Mouse (Mus musculus): Measurements from ENCODE around the gene Cyp1a1. TPM values are rescaled to one million over a fixed set of nuclear protein-coding genes. Genes with fewer than 3 reads are reported as not detected.

The Cyp1a1 gene
- polyA plus RNA-seq, 1 experiment from 2014 or later: 0.22 TPM

- Histone ChIP-seq H3K9me3 (replicated peaks) (no peaks in the 10 kb centered on the region), H3K4me2 (no peak overlapping the region), H3K4me1 (replicated peaks) (peaks cover 11% of the 10 kb centered on the region), H3K9ac (no peak overlapping the region), H3K4me3 (replicated peaks) (no peak overlapping the region), H3K36me3 (peaks cover 61% of the 10 kb centered on the region), H3K27me3 (no peaks in the 10 kb centered on the region), H3K27ac (no peak overlapping the region)
- no peak for ATAC-seq (ENCODE audit: low read depth)
- WGBS (ENCODE audit: insufficient replicate concordance): 97% methylated on average over 1 of the region's 1 CpGs
- DNase-seq: no peak
These were observed 40.6 kb downstream of the Cyp1a1 start for GRCm38 (mm10) chr9:57728312-57728711.

- Histone ChIP-seq H3K27me3 (no peaks in the 10 kb centered on the region), H3K9ac (no peak overlapping the region), H3K36me3 (peaks cover 38% of the 10 kb centered on the region), H3K4me1 (replicated peaks) (peaks cover 11% of the 10 kb centered on the region; the same call in 1 of the 2 replicates), H3K9me3 (replicated peaks) (no peaks in the 10 kb centered on the region), H3K27ac (no peak overlapping the region), H3K4me3 (replicated peaks) (no peak overlapping the region), H3K4me2 (no peak overlapping the region)
- 85% methylated on average over 6 of the region's 6 CpGs for WGBS (ENCODE audit: insufficient replicate concordance)
- no peak for ATAC-seq (ENCODE audit: low read depth)
- DNase-seq: no peak
These were observed 45.9 kb downstream of the Cyp1a1 start for GRCm38 (mm10) chr9:57733606-57734005.

- DNase-seq (no peak), ATAC-seq (ENCODE audit: low read depth) (no peak)
- peaks cover 11% of the 10 kb centered on the region; the same call in 1 of the 2 replicates for H3K4me1 ChIP-seq (replicated peaks)
- 85% methylated on average over 5 of the region's 5 CpGs for WGBS (ENCODE audit: insufficient replicate concordance)
- no peak overlapping the region for H3K4me2 ChIP-seq
- H3K4me3 ChIP-seq (replicated peaks): no peak overlapping the region
- no peaks in the 10 kb centered on the region for H3K27me3 ChIP-seq
- H3K9me3 ChIP-seq (replicated peaks): no peaks in the 10 kb centered on the region
- no peak overlapping the region for H3K27ac ChIP-seq
- H3K36me3 ChIP-seq: peaks cover 61% of the 10 kb centered on the region
- no peak overlapping the region for H3K9ac ChIP-seq
These were observed 52.1 kb downstream of the Cyp1a1 start for GRCm38 (mm10) chr9:57739863-57740262.

GRCm38 (mm10) chr9:57744462-57745091, 56.8 kb downstream of the Cyp1a1 start:
- Histone ChIP-seq H3K4me3 (replicated peaks) (no peak overlapping the region), H3K27me3 (no peaks in the 10 kb centered on the region), H3K36me3 (peaks cover 96% of the 10 kb centered on the region), H3K4me1 (replicated peaks) (no peaks in the 10 kb centered on the region), H3K9ac (no peak overlapping the region), H3K4me2 (no peak overlapping the region), H3K9me3 (replicated peaks) (no peaks in the 10 kb centered on the region), H3K27ac (peak overlapping the region; percentile 2; the same call in 1 of the 2 replicates)
- DNase-seq (no peak), ATAC-seq (ENCODE audit: low read depth) (no peak)
- 54% methylated on average over 3 of the region's 3 CpGs for WGBS (ENCODE audit: insufficient replicate concordance)

- H3K4me3 ChIP-seq (replicated peaks): no peak overlapping the region
- H3K9ac ChIP-seq: no peak overlapping the region
- H3K4me2 ChIP-seq: no peak overlapping the region
- no peak overlapping the region for H3K27ac ChIP-seq
- H3K36me3 ChIP-seq: peaks cover 97% of the 10 kb centered on the region
- no peaks in the 10 kb centered on the region for H3K9me3 ChIP-seq (replicated peaks)
- H3K4me1 ChIP-seq (replicated peaks): no peaks in the 10 kb centered on the region
- ATAC-seq (ENCODE audit: low read depth): no peak
- H3K27me3 ChIP-seq: no peaks in the 10 kb centered on the region
- 70% methylated on average over 1 of the region's 1 CpGs for WGBS (ENCODE audit: insufficient replicate concordance)
- no peak for DNase-seq
These were observed 59.3 kb downstream of the Cyp1a1 start for GRCm38 (mm10) chr9:57747067-57747466.

GRCm38 (mm10) chr9:57748137-57748536, 60.4 kb downstream of the Cyp1a1 start:
- no peak overlapping the region for H3K9ac ChIP-seq
- no peak overlapping the region for H3K4me2 ChIP-seq
- 91% methylated on average over 6 of the region's 6 CpGs for WGBS (ENCODE audit: insufficient replicate concordance)
- peak overlapping the region; percentile 24; the same call in 1 of the 2 replicates for H3K27ac ChIP-seq
- no peaks in the 10 kb centered on the region for H3K9me3 ChIP-seq (replicated peaks)
- DNase-seq (no peak), ATAC-seq (ENCODE audit: low read depth) (no peak)
- no peaks in the 10 kb centered on the region for H3K4me1 ChIP-seq (replicated peaks)
- peaks cover 98% of the 10 kb centered on the region for H3K36me3 ChIP-seq
- H3K4me3 ChIP-seq (replicated peaks): no peak overlapping the region
- no peaks in the 10 kb centered on the region for H3K27me3 ChIP-seq

- DNase-seq: no peak
- 84% methylated on average over 1 of the region's 1 CpGs for WGBS (ENCODE audit: insufficient replicate concordance)
- H3K27ac ChIP-seq: 0 out of 2 replicates have a peak overlapping the region, but pooled peaks have one; percentile 24
These were observed 61.1 kb downstream of the Cyp1a1 start for GRCm38 (mm10) chr9:57748831-57749230.

GRCm38 (mm10) chr9:57750901-57751300, 63.2 kb downstream of the Cyp1a1 start:
- Histone ChIP-seq H3K4me3 (replicated peaks) (no peak overlapping the region), H3K36me3 (peaks cover 100% of the 10 kb centered on the region), H3K4me2 (no peak overlapping the region), H3K9ac (no peak overlapping the region), H3K9me3 (replicated peaks) (no peaks in the 10 kb centered on the region), H3K4me1 (replicated peaks) (no peaks in the 10 kb centered on the region), H3K27ac (no peak overlapping the region), H3K27me3 (no peaks in the 10 kb centered on the region)
- no peak for DNase-seq
- ATAC-seq (ENCODE audit: low read depth): no peak
- 86% methylated on average over 7 of the region's 7 CpGs for WGBS (ENCODE audit: insufficient replicate concordance)

More at GRCm38 (mm10) chr9:57748831-57749230, 61.1 kb downstream of the Cyp1a1 start:
- Histone ChIP-seq H3K9ac (no peak overlapping the region), H3K4me3 (replicated peaks) (no peak overlapping the region), H3K4me2 (no peak overlapping the region), H3K27me3 (no peaks in the 10 kb centered on the region), H3K4me1 (replicated peaks) (no peaks in the 10 kb centered on the region), H3K9me3 (replicated peaks) (no peaks in the 10 kb centered on the region), H3K36me3 (peaks cover 99% of the 10 kb centered on the region)
- no peak for ATAC-seq (ENCODE audit: low read depth)

Other genes with a start within 250 kb of the Cyp1a1 start
- gene Ppcdc, start 247.8 kb upstream of the Cyp1a1 start, polyA plus RNA-seq (2015; fragmentation: Nextera tagmentation; extraction: Ambion mirVana): 10.4 and 11.3 TPM in 2 replicates
- gene Scamp5, start 219.9 kb upstream of the Cyp1a1 start, polyA plus RNA-seq (2015; fragmentation: Nextera tagmentation; extraction: Ambion mirVana): 7.2 and 8.2 TPM in 2 replicates
- gene Rpp25, start 183.9 kb upstream of the Cyp1a1 start, polyA plus RNA-seq (2015; fragmentation: Nextera tagmentation; extraction: Ambion mirVana): 0.59 and 0.77 TPM in 2 replicates
- gene Cox5a, start 166.7 kb upstream of the Cyp1a1 start, polyA plus RNA-seq (2015; fragmentation: Nextera tagmentation; extraction: Ambion mirVana): 412 and 430 TPM in 2 replicates
- 7.6 and 8.2 TPM in 2 replicates for gene Fam219b, start 150.4 kb upstream of the Cyp1a1 start, polyA plus RNA-seq (2015; fragmentation: Nextera tagmentation; extraction: Ambion mirVana)
- gene Mpi, start 135.2 kb upstream of the Cyp1a1 start, polyA plus RNA-seq (2015; fragmentation: Nextera tagmentation; extraction: Ambion mirVana): 12.3 and 13.2 TPM in 2 replicates
- 26.9 and 27.6 TPM in 2 replicates for gene Scamp2, start 127.0 kb upstream of the Cyp1a1 start, polyA plus RNA-seq (2015; fragmentation: Nextera tagmentation; extraction: Ambion mirVana)
- gene Ulk3, start 98.5 kb upstream of the Cyp1a1 start, polyA plus RNA-seq (2015; fragmentation: Nextera tagmentation; extraction: Ambion mirVana): 3.6 and 3.7 TPM in 2 replicates
- gene Cplx3, start 81.6 kb upstream of the Cyp1a1 start, polyA plus RNA-seq (2015; fragmentation: Nextera tagmentation; extraction: Ambion mirVana): not detected in 2 replicates
- 0.06 TPM in 1 of 2 replicates, not detected in the other for gene Lman1l, start 67.2 kb upstream of the Cyp1a1 start, polyA plus RNA-seq (2015; fragmentation: Nextera tagmentation; extraction: Ambion mirVana)
- gene Csk, start 34.3 kb upstream of the Cyp1a1 start, polyA plus RNA-seq (2015; fragmentation: Nextera tagmentation; extraction: Ambion mirVana): 20.7 and 21.7 TPM in 2 replicates
- gene Cyp1a2, start 4.2 kb upstream of the Cyp1a1 start, polyA plus RNA-seq (2015; fragmentation: Nextera tagmentation; extraction: Ambion mirVana): 0.10 TPM in 1 of 2 replicates, not detected in the other
- gene Edc3, start 20.6 kb downstream of the Cyp1a1 start, polyA plus RNA-seq (2015; fragmentation: Nextera tagmentation; extraction: Ambion mirVana): 16.7 and 18.4 TPM in 2 replicates
- 86.2 and 97.4 TPM in 2 replicates for gene Clk3, start 77.9 kb downstream of the Cyp1a1 start, polyA plus RNA-seq (2015; fragmentation: Nextera tagmentation; extraction: Ambion mirVana)
- gene Arid3b, start 148.9 kb downstream of the Cyp1a1 start, polyA plus RNA-seq (2015; fragmentation: Nextera tagmentation; extraction: Ambion mirVana): 9.7 and 11.7 TPM in 2 replicates
- gene Ubl7, start 223.1 kb downstream of the Cyp1a1 start, polyA plus RNA-seq (2015; fragmentation: Nextera tagmentation; extraction: Ambion mirVana): 58.9 and 64.1 TPM in 2 replicates